Mouse (Mus musculus) erythroblast, embryonic 14.5 days (primary cell): Measurements from ENCODE around the gene Oaz1.

Experiments
- GATA1 ChIP-seq: IDR thresholded peaks from 2 replicates; pipeline ENCODE4 v1.6.1; 2012; ENCODE audit warnings: low read length, inconsistent platforms, mixed read lengths
- TAL1 ChIP-seq: IDR thresholded peaks from 3 replicates; pipeline ENCODE4 v1.6.1; 2012; ENCODE audit warnings: low read length, inconsistent platforms, mixed read lengths

DNA sequence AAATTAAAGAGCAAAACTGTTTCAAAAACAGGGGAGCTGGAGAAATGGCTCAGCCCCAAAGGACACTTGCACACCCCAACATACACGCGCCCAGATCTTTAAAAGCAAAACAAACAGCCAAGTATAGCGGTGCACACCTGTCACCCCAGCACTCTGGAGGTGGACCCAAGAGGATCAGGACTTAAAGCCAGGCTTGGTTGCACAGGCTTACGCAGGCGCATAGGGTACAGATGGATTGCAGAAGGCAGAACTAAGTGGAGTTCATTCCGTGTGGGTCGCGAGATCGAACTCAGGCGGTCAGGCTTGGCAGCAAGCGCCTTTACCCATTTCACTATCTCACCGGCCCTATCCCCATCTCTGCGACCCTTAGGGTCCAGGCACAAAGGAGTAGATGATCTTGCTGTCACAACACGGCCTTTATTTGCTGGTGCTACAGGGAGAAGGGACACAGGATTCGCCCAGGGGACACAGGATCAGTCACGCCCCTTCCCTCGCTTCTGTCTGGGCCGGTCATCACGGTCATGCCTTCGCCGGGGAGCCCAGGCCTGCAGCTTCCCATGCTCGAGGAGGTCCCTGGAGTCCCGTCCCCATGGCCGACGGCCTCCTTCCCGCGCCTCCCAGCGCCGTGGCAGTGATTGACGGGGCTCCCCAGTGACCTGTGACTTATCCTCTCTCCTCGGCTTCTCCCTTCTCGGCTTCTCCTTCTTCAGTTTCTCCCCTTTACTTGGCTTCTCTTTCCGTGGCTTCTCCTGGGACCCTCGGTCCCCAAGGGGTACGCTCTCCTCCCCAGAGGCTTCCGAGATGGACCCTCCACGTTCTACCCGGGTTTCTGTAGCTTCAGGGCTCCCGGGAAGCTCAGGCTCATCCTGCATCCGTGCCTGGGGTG lies 18.1 kb upstream of the Oaz1 start:
- TF ChIP-seq GATA1 (no peak), TAL1 (no peak)
